Comparison of ENCODE assay signal across 11 mouse cellular contexts in the genomic region with DNA sequence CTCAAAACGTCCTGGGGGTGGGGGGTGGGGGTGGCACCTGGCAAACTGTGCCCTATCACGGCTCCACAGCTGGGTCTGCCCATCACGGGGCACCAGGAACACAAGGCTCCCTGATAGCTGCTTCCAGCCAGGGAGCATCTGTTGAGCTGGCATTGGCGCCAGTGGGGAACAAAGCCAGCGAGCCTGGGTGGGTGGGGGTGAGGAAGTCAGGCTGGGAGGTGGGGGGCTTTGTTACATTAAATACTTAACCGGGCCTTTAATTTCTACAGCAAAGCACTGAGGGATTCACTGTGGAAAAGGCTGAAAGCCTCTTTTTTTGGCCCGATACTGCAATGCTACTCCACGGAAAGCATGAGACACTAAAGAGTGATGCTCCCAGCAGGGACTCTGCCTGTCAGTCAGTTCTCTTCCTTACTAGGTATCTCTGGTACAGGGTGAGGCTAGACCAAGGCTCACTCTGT. TPM values are rescaled to one million over a fixed set of nuclear protein-coding genes. Genes with fewer than 3 reads are reported as not detected.
DNase-seq lines count a peak whose midpoint lies in the region; ATAC-seq and TF ChIP-seq lines count a peak whose summit lies in the region.
"Had no signal": no experiment of that assay in that cellular context is flagged by ENCODE, and none has a peak within 500 bp of the region (broad histone marks: within the 10 kb centered on the region; RNA-seq: fewer than 3 reads in every experiment).

No protein-coding gene starts in this region.

- H3K4me1 ChIP-seq in hindbrain, postnatal 0 days (ENCODE audit: insufficient read depth, low read length): peaks cover 22% of the 10 kb centered on the region
- H3K4me1 ChIP-seq: liver, embryonic 15.5 days had no signal

- no peaks in the 10 kb centered on the region for H3K36me3 ChIP-seq in hindbrain, postnatal 0 days (ENCODE audit: insufficient read depth, low read length)
- H3K36me3 ChIP-seq: liver, embryonic 15.5 days; midbrain, embryonic 12.5 days had no signal

- H3K4me3 ChIP-seq in hindbrain, postnatal 0 days (ENCODE audit: low read length): no peak overlapping the region
- H3K4me3 ChIP-seq: liver, embryonic 15.5 days; midbrain, embryonic 12.5 days had no signal

- H3K9me3 ChIP-seq in hindbrain, postnatal 0 days (ENCODE audit: low read length): no peaks in the 10 kb centered on the region
- H3K9me3 ChIP-seq: liver, embryonic 15.5 days; midbrain, embryonic 12.5 days had no signal

- peak; percentile 61 to 62 for DNase-seq in cerebellum, adult 18-20 months
- no peak for DNase-seq in cerebellum, adult 11 months
- DNase-seq in layer of hippocampus, postnatal 10 days (ENCODE audit: low spot score in 2 of 2): peak; percentile 60 to 64
- DNase-seq in layer of hippocampus, adult 8-10 months (ENCODE audit: low spot score in 2 of 2): no peak
- peak; percentile 52 to 53 for DNase-seq in cerebellum, postnatal 36 days
- DNase-seq in hindbrain, postnatal 0 days (ENCODE audit: low spot score): peak; percentile 66
- DNase-seq in testis, postnatal 10 days (ENCODE audit: low spot score): no peak
- DNase-seq in B cell, adult 2 months: no peak

- WGBS in hindbrain, postnatal 0 days: 13% methylated on average over 8 of the region's 8 CpGs

- no peak overlapping the region for H3K9ac ChIP-seq in hindbrain, postnatal 0 days (replicated peaks; ENCODE audit: low read length)
- H3K9ac ChIP-seq: liver, embryonic 15.5 days; midbrain, embryonic 12.5 days had no signal

- TF ChIP-seq CTCF in hindbrain, postnatal 0 days (IDR thresholded peaks at IDR 0.05; ENCODE audit: low read depth): no peak

- H3K27me3 ChIP-seq in hindbrain, postnatal 0 days (ENCODE audit: insufficient read depth, low read length): no peaks in the 10 kb centered on the region
- H3K27me3 ChIP-seq: midbrain, embryonic 12.5 days had no signal

- ATAC-seq in hindbrain, postnatal 0 days: peak; percentile 42
- ATAC-seq: inflammation-experienced regulatory T-cells, adult 6 months had no signal

- peak overlapping the region; percentile 75; the same call in 1 of the 2 replicates for H3K27ac ChIP-seq in hindbrain, postnatal 0 days
- H3K27ac ChIP-seq: liver, embryonic 15.5 days; midbrain, embryonic 12.5 days had no signal

- H3K4me2 ChIP-seq in hindbrain, postnatal 0 days (ENCODE audit: low read depth, low read length): peak overlapping the region; percentile 46
- H3K4me2 ChIP-seq: liver, embryonic 15.5 days had no signal

RNA-seq across cellular contexts. Expression of gene Dixdc1, which starts 16.8 kb away (rescaled TPM):
- total RNA-seq in layer of hippocampus, postnatal 10 days (2021): 10 to 100 TPM; 65.0 to 66.6 TPM
- 100 to 1,000 TPM in 2 of 4 experiments, 10 to 100 TPM in 2; 67.3 to 107 (median 93.0) TPM for total RNA-seq in layer of hippocampus, adult 8-10 months (2022)
- total RNA-seq in hindbrain, postnatal 0 days (2014; rRNA removed): 40.3 and 50.7 TPM in 2 replicates
- 24.4 and 26.0 TPM in 2 replicates for polyA plus RNA-seq in hindbrain, postnatal 0 days (2015; fragmentation: Nextera tagmentation; extraction: Ambion mirVana)

RNA-seq across cellular contexts. Expression of gene 2310030G06Rik, which starts 23.9 kb away (rescaled TPM):
- 1 to 10 TPM; 1.3 to 1.8 TPM for total RNA-seq in layer of hippocampus, postnatal 10 days (2021)
- 1 to 10 TPM in 3 of 4 experiments, under 1 TPM in 1; 0.96 to 2.3 (median 1.8) TPM for total RNA-seq in layer of hippocampus, adult 8-10 months (2022)
- total RNA-seq in hindbrain, postnatal 0 days (2014; rRNA removed): 0.79 and 2.4 TPM in 2 replicates
- polyA plus RNA-seq in hindbrain, postnatal 0 days (2015; fragmentation: Nextera tagmentation; extraction: Ambion mirVana): 2.7 and 3.0 TPM in 2 replicates
- polyA plus RNA-seq: inflammation-experienced regulatory T-cells, adult 6 months had no signal

RNA-seq across cellular contexts. Expression of gene Cryab, which starts 28.6 kb away (rescaled TPM):
- 10 to 100 TPM; 43.1 to 44.7 TPM for total RNA-seq in layer of hippocampus, postnatal 10 days (2021)
- 100 to 1,000 TPM; 136 to 196 (median 167) TPM for total RNA-seq in layer of hippocampus, adult 8-10 months (2022)
- 8.7 and 9.1 TPM in 2 replicates for total RNA-seq in hindbrain, postnatal 0 days (2014; rRNA removed)
- 31.2 and 31.4 TPM in 2 replicates for polyA plus RNA-seq in hindbrain, postnatal 0 days (2015; fragmentation: Nextera tagmentation; extraction: Ambion mirVana)

RNA-seq across cellular contexts. Expression of gene Hspb2, which starts 29.7 kb away (rescaled TPM):
- 1 to 10 TPM in 1 of 2 experiments, under 1 TPM in 1; 0.85 to 1.1 TPM for total RNA-seq in layer of hippocampus, postnatal 10 days (2021)
- total RNA-seq in layer of hippocampus, adult 8-10 months (2022): 1 to 10 TPM in 2 of 4 experiments, under 1 TPM in 1, not detected in 1; 0.91 to 2.1 (median 1.5) TPM
- total RNA-seq in hindbrain, postnatal 0 days (2014; rRNA removed): 5.4 TPM in 1 of 2 replicates, not detected in the other
- 2.2 and 2.9 TPM in 2 replicates for polyA plus RNA-seq in hindbrain, postnatal 0 days (2015; fragmentation: Nextera tagmentation; extraction: Ambion mirVana)
- polyA plus RNA-seq: inflammation-experienced regulatory T-cells, adult 6 months had no signal

RNA-seq across cellular contexts. Expression of gene Fdxacb1, which starts 45.6 kb away (rescaled TPM):
- total RNA-seq in layer of hippocampus, postnatal 10 days (2021): 1 to 10 TPM; 5.5 to 6.2 TPM
- total RNA-seq in layer of hippocampus, adult 8-10 months (2022): 10 to 100 TPM in 1 of 4 experiments, 1 to 10 TPM in 3; 5.4 to 10.9 (median 6.7) TPM
- total RNA-seq in hindbrain, postnatal 0 days (2014; rRNA removed): 8.9 and 11.7 TPM in 2 replicates
- 9.6 and 12.0 TPM in 2 replicates for polyA plus RNA-seq in hindbrain, postnatal 0 days (2015; fragmentation: Nextera tagmentation; extraction: Ambion mirVana)

Comparison
In these comparisons a context has a peak if more than half of its experiments do, and no peak if none do; other contexts are left out.
1. DNase-seq: peak in cerebellum, adult 18-20 months (2 of 2), layer of hippocampus, postnatal 10 days (2 of 2), cerebellum, postnatal 36 days (2 of 2) and hindbrain, postnatal 0 days (single experiment); none in cerebellum, adult 11 months (single experiment), layer of hippocampus, adult 8-10 months (0 of 2), testis, postnatal 10 days (single experiment) and B cell, adult 2 months (0 of 2).